Mouse (Mus musculus): ENCODE data around the gene Nat8.

DNA sequence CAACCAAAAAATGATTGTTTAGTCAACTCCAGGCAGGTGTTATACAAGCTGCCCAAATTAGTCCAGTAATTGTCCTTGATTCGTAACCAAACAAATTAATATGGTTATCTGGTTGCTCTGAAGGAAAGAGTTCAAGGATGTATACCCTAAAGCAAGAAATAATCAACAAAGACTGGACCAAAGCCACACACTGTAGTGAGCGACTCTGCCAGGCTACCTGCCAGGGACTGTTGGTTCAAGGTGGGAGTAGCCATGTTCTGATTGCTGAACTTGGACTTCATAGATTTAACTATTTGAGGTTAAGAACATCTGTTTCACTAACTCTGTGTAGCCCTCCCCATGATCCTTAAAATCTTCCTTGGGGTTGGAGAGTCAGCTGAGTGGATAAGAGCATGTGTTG lies 31.3 kb upstream of the Nat8 start:
- TF ChIP-seq CTCF (IDR thresholded peaks at IDR 0.05; ENCODE audit: borderline replicate concordance, extremely low read depth, insufficient read depth, insufficient read length) (no peak), POLR2A (IDR thresholded peaks at IDR 0.05; ENCODE audit: borderline replicate concordance, extremely low read depth, insufficient read depth, insufficient read length, poor library complexity, severe bottlenecking) (no peak)
